Mouse (Mus musculus): ENCODE results near the gene Neurl1a.

- TF ChIP-seq POLR2A (IDR thresholded peaks at IDR 0.05; ENCODE audit: extremely low read depth, insufficient read depth, low read length) (no peak), CTCF (IDR thresholded peaks at IDR 0.05; ENCODE audit: low read depth, low read length) (no peak)
Measured at GRCm38 (mm10) chr19:47305401-47305800, 126.8 kb downstream of the Neurl1a start.

Measured in liver, adult 2 months (tissue).